Mouse (Mus musculus): ENCODE results near the gene Gcnt2.

Gene Gcnt2

DNA sequence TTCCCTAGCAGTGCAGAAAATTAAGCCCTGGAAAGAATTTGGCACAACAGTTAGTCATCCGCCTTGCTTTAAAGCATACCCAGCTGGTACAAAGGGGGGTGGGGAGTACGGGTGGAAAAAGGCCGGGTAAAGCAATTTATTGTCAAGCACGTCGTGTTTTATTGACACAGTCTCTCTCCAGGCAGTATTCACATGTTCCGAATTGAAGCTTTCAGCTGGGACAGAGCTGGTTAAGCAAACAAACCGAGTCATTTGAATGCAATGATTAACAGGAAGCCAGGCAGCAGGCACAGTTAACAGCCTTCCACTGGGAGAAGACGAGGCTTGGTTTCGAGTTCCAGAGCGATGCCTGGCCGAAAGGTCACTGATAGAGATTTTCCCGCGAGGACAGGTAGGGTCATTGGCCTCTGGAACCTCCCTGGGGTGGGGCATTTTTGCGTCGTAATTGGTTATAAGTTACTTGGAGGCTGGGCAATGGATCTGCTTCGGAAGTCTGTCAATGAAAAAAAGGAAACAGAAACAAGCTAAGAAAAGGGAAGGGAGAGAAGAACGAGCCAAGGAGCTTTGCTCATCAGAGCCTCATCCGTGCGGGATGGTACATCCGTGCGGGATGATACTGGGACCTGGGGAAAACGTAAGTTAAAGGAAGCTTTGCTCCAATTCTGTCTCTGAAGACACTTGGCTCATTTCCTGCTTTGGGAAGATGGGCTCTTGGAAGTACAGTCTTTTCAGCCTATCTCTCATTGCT is at the start of gene Gcnt2:
Gene Gcnt2 (plus strand): TSS at position 103 of the 748 bp plus-strand sequence.
- no peak for DNase-seq (ENCODE audit: extremely low spot score, low spot score)

DNA sequence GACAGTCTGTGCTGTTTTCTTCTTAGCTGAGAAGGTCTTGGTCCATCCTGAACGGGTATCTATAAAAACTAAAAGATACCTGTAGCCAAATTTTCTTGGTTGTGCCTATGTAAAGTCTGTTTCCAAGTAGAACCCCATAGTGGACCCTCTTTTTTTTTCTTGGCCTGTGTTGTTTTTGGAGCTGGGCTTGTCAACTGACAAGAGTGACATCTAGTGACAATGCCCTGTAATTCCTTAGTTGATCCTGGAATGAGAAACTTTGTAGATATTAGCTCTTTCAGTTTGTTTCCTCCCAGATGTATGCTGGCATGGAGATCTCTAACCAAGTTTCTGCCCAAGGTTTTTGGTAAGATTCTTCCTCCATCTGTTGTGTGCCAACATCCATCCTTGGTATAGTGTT is 38.9 kb upstream of the Gcnt2 start:
- DNase-seq (ENCODE audit: extremely low spot score, low spot score) = no peak

DNA sequence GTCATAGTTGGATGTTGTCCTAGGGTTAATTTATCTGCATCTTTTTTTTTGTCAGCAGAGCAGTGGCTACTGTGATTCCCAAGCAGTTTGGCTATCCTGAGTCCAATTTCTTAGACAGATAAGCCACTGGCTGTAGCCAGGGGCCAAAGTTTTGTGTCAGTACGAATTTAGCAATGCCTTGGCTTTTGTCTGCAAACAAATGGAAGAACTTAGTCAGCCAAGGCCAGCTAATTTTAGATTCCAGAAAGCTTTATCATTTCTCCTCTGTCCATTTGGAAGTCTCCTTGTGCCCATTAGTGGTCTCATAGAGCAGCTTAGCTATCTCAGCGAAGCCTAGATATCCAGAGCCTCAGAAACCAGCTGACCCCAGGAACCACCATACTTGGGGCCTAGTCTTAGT is 37.6 kb upstream of the Gcnt2 start:
- DNase-seq (ENCODE audit: extremely low spot score, low spot score) = no peak

DNA sequence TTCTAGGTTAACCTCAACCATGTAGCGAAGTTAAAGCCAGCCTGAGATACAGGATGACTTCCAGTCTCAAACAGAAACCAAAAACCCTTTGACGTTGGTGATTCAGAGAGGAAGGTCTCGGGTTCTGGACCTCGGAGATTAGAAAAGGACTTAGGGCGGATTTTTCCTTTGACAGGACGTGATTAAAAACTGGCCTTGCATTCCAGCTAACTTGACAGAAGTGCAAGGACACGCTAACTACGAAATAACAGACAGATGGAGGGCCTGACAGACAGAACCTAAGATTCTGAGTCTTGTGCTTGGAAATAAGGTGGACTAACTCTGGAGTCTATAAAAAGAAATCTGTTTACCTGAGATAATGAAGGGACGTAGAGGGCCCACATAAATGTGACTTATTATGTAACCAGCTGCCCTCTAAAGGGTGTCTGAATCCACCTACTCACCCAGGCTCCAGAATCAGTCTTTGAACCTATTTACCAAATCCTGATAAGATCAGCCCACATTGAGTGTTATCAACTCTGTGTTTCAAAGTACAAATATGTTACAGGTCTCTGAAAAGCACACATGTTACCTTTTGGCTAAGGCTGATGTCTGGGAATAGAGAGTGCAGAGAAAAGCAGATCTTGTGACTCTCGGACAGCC is 18.3 kb upstream of the Gcnt2 start:
- no peak for DNase-seq (ENCODE audit: extremely low spot score, low spot score)

DNA sequence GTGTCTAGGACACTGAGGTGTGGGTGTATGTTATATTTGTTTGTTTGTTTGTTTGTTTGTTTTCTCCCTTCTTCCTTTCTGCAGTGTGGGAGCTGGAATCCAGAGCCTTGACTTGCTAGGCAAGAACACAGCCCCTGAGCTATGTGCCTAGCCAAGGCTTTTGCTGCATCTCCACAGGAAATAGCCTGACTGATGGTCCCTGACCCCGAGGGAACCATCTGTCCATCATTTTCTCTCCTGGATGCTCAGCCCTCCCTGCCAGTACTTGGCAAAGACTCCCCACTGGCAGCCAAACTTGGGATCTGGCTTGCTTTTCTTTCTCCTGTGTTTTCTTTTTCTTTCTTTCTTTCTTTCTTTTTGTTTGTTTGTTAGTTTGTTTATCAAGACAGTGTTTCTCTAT is 17.4 kb upstream of the Gcnt2 start:
- no peak for DNase-seq (ENCODE audit: extremely low spot score, low spot score)

DNA sequence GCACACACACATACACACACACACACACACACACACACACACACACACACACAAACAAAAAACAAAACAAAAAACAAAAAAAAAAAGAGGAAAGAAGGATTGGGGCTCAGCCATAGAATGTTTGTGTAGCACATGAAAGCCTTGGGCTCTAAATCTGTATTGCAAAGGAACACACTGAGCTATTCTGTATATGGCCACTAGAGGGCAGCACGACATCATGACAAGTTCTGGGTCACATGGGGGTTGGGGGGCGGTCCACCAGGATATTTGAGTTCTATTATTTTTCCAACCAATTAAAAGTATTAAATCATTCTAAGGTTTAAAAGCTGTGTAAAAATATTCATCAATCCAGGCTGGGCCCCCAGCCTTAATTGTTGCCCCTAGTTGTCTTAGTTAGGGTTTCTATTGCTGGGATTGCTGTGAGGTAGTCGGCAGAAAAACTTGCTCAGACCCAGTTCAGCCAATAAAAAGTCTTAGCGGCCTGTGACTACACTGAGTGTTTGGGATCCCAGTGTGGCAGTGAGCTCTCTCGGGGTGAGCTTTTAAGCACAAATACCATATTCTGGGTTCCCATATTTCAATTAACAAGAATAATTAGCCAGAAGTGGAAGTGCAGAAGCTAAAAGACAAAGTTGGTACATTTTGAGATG is 16.0 kb upstream of the Gcnt2 start:
- DNase-seq (ENCODE audit: extremely low spot score, low spot score) = peak; percentile 73

DNA sequence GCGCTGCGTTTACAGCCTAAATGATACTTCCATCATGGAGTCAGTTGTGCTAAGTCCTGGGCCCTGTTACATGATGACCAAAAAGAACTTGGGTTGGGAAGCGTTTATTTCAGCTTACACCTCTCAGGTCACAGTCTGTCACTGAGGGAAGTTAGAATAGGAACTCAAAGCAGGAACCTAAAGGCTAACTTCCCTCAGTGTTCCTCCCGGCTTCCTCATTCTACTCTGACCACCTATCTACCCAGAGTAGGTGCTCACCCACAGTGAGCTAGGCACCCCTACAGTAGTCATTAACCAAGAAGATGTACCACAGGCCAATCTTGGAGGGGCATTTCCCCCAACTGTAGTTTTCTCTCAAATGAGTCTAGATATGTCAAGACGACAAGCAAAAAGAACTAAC is 15.4 kb upstream of the Gcnt2 start:
- no peak for DNase-seq (ENCODE audit: extremely low spot score, low spot score)

DNA sequence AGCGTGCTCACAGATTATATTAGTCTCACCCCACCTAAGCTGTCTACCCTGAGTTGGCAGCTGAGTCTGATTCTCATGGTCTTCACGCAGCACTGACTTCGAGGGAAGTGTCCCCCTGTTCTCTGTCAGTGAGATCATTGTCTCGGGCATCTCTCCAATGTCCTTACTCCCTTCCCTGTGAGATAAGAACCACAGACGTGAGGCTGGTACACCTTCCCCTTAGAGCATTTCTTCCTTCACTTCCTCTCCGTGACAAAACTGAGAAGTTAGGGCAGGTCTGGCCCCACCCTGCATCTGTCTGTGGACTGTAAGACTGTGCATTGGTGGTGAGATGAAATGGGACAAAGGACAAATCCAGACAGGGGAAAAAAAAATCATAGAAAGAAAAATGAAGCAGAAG is 13.6 kb upstream of the Gcnt2 start:
- DNase-seq (ENCODE audit: extremely low spot score, low spot score) = no peak

DNA sequence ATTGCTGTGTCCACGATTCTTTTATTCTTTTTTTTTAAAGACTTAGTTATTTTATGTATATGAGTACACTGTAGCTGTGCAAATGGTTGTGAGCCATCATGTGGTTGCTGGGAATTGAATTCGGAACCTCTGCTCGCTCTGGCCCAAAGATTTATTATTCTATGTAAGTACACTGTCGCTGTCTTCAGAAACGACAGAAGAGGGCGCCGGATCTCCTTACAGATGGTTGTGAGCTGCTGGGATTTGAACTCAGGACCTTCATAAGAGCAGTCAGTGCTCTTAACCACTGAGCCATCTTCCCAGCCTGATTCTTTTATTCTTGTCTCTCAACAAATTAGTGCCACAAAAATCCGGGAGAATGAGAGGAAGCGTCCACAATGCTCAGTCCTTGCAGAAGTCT is 13.2 kb upstream of the Gcnt2 start:
- no peak for DNase-seq (ENCODE audit: extremely low spot score, low spot score)

DNA sequence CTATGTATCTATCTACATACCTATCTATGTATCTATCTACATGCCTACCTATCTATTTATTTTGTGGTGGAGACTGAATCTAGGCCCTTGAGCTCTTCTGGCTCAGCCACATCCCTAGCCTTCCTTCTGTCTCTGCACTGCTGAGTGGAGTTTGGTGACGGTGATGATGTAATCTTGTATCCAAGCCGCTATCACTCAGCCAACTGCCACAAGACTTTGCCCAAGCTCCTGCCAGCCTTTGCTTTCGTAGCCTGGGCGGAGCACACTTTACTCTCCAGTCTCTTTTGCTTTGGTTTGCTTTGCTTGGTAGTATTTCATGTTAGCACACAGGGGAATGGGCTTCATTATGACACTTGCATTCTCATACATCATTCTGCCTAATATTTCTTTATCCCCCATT is 11.7 kb upstream of the Gcnt2 start:
- DNase-seq (ENCODE audit: extremely low spot score, low spot score) = no peak

DNA sequence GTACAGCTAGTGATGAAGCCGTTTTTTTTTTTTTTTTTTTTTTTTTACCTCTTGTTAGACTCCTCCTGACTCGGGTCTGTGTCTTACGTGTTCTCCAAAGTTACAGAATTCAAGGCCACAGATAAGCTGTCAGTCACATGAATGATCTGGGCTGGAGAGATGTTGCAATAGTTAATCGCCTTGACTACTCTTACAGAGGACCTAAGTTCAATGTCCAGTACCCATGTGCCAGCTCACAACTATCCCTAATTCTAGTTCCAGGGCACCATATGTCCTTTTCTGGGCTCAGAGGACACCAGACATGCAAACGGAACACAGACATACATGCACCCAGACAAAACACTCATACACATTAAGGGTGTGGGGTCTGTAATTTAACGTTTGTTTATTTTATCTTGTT is 8.9 kb upstream of the Gcnt2 start:
- DNase-seq (ENCODE audit: extremely low spot score, low spot score) = no peak

DNA sequence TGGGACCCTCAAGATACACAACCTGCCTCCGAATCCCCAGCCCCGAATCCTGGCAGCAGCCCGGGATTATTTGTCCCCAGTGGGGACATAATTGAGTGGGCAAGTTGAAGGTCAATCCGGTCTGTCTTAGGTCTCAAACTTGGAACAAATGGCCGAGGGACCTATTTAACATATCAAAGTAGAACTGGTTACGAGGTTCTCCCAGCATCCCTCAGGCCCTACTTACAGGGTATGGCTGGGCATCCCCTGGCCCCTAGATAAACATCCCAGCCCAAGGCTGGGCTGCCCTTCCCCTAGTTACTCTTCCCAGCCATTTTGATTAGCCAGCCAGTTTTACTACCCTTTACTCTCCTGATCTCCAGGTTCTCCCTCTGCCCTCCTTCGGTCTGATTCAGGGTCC is 8.3 kb upstream of the Gcnt2 start:
- DNase-seq (ENCODE audit: extremely low spot score, low spot score) = no peak

DNA sequence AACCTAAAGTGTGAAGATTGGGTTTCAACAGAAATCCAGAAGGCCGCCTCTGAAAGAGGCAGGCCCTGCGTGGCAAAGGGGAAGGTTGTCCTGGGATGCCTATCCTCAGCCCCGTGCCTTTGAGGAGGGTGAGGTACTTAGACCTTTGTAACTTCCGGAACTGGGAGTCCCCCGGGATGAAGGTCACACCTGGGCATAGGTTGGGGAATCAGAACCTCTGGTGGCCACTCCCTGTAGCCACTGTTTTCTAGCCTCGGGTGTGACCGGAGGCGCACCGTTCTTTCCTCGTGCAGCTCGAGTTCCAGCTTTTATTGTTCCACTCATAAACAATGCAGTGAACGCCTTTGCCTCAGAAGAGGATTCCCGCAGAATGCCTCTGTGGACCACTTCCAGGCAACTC is 7.6 kb upstream of the Gcnt2 start:
- no peak for DNase-seq (ENCODE audit: extremely low spot score, low spot score)

DNA sequence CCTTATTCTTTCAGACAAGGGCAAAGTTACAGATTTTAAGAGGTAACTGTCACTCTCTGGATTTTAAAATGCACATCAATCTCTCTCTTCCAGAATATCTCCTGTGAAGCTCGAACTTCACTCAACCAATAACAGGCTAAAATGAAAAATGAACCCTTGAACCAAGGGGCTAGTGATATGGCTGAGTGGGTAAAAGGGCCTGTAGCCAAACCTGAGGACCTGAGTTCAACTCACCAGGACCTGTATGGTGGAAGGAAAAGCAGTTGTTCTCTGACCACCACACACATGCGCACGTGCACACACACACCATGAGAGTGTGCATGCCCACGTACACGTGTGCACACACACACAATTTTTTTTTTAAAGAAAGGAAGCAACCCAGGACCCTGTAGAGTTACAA is 6.8 kb upstream of the Gcnt2 start:
- DNase-seq (ENCODE audit: extremely low spot score, low spot score) = no peak

DNA sequence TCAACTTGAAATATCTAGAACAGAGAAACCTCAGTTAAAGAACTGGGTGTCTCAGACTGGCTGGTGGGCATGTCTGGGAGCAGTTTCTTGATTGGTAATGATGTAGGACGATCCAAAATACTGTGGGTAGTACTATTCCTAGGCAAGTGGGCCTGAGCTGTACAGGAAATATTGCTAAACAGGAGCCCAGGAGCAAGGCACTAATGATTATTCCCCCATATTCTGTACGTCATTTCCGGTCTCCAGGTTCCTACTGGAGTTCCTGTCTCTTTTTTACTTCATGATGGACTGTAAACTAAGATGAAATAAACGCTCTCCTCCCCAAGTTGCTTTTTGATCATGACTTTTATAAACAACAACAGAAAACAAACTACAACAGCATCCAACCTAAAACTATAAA is 5.7 kb upstream of the Gcnt2 start:
- DNase-seq (ENCODE audit: extremely low spot score, low spot score) = no peak

DNA sequence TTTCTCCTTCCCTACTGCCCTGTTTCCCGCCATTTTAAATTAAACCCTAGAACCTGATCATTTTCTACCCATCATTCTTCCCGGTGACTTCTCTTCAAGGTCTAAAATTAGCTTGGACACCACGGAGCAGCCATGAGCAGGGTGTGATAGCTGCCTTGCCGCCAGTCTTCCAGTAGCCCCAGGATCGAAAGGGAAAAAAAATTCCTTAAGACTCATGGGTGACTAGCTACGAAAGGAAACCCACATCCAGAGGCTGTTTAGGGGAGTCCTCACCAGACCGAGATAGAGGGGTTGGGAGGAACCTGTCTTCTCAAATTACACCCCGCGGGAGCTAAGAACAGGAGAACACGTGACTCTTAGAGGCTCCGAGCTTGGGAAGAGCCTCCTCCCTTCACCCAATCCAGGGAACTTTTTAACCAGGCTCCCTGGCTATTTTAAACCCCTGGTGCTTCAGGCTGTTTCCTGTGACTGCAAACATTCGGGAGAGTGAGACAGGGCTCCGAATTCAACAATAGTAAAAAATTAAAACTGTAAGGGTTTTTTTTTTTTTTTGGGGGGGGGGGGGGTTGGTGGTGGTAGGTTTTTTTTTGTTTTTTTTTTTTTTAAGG is 5.0 kb upstream of the Gcnt2 start:
- peak; percentile 62 for DNase-seq (ENCODE audit: extremely low spot score, low spot score)

DNA sequence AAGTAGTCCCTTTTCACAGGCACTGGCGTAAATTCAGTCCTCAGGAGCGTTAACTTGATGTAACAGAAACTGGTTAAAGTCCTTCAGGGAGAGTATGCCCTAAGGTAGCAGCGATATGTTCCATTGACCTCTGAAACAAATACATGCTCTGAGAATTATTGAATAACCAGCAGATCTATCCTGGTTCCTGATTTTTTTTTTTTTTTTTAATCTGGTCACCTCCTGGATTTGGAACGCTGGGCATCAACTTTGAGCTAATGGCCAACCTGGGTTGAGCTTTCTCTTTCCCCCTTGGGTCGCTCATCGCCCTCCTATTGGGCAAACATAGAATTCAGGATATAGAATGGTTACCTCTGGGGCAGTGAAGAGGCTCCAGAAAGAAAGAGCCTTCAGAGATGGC is 4.3 kb upstream of the Gcnt2 start:
- no peak for DNase-seq (ENCODE audit: extremely low spot score, low spot score)

DNA sequence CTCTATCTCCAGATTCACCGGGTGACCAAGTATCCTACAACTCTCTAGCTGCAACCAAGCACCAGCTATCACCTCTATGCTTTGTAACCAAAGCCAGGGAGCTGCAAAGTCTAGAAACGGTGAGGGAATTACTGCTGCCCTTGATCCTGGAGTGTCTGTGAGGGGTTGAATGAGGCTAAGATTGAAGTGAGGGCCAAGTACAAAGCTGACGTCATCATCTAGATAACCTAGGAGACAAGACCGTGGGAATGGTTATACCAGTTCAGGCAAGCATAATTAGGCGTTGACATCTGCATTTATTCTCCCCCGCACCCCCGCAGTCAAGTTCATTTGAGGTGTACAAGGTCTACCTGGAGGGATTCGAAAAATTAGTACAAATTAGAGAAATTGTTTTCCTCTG is 2.8 kb upstream of the Gcnt2 start:
- DNase-seq (ENCODE audit: extremely low spot score, low spot score) = no peak

DNA sequence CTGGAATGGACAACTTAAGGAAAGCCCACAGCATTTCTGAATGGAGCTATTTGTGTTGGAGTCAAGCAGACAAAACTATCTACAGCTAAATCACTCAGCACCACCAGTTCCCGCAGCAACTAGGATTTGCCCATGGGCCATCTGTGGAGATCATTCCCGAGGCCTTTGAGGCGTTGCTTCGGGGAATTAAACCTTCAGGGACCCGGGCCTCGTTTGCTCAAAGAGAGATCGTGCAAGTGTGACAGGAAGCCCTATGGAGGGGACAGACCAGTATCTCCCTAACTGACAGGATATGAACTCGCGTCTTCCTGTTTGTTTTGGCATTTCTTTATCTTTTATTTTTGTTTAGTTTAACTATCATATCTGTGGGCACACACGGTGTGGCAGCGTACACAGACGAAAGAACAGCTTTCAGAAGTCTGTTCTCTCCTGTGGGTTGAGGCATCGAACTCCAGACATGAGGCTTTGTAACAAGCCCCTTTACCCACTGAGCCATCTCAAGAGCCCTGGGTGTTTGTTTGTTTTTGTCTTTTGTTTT is 2.2 kb upstream of the Gcnt2 start:
- DNase-seq (ENCODE audit: extremely low spot score, low spot score) = no peak

DNA sequence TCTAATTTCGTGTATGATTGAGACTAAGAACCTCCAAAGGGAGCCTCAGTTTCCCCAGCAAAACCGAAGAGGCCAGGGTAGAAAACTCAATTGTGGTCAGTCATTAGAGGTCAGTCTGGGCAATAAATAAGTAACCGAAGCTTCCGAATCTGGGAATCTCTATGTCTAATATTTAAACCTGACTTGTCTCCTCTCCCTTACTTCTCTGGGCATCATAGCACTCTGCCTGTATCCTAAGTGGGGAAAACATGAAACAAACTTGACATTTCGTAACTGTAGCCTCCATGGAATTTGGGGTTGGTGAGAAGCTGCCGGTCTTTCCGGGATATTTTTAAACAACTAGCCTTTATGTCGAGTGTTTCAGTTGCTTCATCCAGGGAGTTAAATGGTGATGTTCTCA is 329 bp upstream of the Gcnt2 start:
- no peak for DNase-seq (ENCODE audit: extremely low spot score, low spot score)

DNA sequence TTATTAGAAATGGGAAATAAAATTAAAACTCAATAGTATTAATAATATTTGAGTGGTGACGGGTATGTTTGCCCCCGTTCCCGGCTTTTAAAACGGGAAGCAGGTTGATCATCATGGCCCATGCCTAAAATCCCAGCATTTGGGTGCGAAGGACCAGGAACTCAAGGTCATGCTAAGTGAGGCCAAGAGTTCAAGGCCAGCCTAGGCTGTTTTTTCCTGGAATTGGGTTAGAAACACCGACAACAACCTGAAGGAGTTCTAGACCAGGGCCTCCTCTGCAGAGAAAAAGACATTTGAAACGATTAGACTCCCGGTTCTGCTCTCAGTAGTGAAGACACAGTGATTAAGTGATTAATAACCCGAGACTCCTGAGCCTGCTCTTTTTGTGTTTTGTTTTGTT is 3.5 kb downstream of the Gcnt2 start:
- no peak for DNase-seq (ENCODE audit: extremely low spot score, low spot score)
